Mouse (Mus musculus) kidney, adult 11 months (tissue): ENCODE results near the gene Fat3.

Experiments used
- DNase-seq: peaks from one replicate; pipeline ENCODE4 v3.0.0; 2022

Fat3 gene

DNA sequence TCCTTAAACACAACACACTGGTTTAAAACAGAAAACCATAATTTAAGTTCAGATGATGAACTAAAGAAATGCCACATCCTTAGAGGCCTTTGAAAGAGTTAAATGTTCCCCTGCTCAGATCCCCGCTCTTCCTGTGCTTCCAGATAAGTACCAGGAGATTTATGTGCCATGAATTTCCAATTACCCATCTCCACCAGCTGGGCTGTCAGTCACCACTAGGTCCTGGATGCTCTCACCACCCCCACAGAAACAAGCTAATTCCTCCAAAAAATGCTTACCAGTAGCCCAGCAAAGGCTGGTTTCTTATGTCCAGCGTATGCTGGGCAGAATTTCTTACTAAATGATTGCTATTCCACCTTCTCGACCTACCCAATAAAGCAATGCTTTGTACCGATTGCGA, 72.5 kb downstream of the Fat3 start:
- no peak for DNase-seq

DNA sequence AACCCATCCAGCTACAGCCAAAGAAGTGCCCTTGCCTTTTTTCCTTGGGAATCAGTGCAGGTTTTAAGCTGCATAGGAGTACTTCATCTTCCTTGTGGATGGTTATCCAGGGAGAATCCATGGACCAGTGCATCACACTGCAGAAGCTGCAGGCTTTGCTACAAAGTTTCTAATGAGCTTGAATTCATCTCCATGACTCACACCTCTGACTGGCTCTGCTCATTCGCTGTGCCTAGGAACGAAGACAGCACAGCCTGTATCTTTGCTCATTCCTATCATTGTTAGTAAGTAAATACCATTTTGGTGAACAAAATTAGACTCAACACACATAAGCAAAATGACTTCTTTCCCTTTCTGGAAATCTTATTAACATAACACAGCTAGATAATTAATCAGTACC, 78.4 kb downstream of the Fat3 start:
- DNase-seq = no peak

DNA sequence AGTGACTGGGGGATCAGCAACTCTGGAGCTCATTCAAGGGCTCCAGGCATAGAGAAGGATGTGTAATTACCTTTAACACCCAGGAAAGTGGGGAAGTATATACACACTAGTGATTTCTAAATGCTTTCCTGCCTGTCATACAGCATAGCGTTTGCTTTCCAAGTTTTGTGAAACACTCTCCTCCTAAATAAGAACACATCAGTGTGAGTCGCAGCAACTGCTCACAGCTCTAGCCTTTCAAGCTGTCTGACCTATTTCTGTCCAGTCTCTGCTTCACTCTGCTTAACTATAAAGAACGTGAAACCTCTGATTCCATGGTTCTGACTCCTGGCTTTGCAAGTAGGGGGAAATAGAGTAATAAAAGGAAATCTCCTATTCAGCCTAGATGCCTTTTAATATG, 98.3 kb downstream of the Fat3 start:
- DNase-seq = no peak

DNA sequence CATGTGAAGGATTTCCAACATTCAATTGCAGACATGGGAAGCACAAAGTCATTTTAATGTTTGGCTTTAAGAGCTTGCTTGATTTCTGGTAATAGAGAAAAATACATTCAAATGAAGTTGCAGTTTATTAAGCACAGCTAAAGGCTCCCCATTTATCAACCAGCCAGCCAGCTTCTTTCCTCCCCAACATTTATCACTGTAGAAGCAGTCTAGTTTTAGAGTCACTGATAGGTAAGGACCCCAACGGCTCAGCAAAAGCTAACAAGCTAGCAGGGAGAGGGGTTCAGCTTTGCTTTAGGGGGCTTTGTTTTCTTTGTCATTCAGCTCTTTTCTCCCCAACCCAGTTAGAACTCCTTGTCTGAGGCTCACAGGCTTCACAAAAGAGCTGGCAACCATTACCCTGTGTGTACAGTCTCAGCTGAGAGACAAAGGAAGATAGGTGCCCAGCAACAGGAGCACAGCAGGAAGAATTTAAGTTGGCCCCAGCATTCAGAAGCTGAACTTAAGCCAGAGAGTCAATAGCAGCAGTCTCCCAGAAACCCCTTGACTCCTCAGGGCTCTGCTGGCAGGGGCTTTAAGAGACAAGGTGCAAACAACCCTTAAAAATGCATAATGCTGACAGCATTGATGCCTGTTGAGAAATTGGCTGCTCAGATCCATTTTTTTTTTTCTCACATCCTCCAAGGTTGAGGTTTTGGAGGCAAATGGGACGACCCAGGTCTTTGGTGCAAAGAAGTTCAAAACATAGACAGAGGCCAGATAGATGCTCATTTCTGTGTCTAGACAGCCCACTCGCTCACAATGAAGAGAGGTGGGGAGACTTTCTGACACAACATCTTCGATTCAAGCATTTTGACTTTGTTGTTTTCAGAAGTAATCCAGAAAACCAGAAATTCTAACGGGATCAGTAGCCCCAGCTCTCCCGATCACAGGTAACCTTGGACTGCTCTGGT, 102.1 kb downstream of the Fat3 start:
- DNase-seq = no peak

DNA sequence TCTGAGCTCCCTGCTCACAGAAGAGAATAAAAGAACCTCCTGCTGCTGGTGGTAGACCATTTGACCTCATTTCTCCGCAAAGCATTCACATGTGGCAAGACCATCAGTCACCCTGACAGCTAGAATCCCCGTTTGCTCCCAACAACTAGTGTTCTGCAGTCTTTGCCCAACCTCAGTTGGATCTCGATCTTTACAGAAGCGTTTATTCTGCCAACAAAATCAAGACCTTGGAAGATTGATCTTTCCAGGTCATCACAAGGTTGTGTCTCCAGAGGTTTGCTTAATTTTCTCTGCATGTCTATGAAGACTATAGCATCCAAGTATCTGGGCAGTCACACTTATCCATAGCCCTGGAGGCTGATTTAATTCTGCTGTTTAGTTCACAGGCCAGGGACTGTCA, 111.9 kb downstream of the Fat3 start:
- DNase-seq = no peak

DNA sequence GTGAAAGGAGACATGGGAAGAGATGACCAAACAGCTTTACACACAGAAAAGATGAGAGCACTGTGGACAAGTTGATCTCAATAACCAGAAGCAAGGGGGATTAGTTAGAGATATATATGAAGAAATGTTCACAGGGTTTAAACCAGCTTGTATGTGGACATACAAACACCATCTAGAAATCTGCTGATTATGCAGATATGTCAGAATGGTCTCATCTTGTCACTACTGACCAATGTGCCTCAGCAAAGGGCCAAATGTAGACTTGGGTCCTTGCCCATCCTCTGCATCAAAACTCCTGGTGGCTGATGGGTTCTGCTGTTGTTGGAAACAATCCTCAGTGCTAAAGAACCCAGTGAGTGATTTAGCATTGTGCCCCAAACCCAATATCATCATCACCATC, 113.6 kb downstream of the Fat3 start:
- no peak for DNase-seq

DNA sequence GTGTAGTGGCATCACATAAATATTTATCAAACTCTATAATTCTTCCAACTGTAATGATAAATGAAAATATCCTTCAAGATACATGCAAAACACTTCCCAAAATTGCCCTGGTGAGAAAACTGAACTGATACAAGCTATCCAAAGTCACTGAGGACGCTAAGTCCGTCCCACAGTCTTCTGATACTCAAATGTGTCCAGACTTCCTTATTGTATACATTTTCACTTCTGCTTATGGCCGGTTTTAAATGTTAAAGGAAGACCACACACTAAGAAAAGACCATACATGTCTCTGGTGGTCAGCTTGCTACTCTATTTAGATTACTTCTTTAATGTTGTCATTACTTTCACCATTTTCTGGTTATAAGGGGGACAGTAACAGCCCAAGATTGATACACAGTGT, 137.4 kb downstream of the Fat3 start:
- no peak for DNase-seq

DNA sequence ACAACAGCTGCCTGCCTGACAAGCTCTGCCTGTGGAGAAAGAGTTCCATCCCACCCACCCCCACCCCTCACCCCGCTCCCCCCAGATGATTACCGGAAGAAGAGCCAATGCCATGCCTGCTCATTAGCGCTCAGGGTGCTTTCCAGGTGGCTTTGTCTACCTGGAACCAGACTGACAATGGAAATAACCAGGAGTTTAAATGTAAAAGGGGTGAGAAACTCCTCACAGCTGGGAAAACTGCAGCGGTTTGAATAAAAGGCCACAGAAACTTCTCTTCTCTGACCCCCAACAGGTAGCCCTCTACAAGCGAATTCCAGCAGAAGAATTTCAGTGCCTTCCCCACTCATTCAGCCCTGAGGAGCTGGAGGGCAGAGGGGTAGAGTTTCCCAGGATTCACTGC, 139.3 kb downstream of the Fat3 start:
- DNase-seq = no peak

DNA sequence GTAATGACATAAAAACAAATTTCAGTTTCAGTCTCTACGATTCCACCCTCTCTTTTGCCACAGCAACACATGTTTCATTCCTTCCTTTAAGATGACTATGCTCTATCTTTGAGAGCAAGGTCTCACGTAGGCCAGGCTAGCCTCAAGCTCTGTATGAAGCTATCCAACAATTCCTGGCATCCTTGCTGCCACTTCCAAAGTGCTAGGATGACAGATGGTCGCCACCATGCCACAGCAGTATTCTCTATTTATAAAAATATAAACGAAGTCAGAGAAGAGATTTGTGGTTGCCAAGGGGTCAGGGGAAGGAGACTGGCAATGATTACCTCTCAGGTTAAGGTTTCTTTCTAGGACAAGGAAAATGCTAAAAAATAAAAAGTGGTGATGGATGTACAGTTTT, 144.4 kb downstream of the Fat3 start:
- no peak for DNase-seq

DNA sequence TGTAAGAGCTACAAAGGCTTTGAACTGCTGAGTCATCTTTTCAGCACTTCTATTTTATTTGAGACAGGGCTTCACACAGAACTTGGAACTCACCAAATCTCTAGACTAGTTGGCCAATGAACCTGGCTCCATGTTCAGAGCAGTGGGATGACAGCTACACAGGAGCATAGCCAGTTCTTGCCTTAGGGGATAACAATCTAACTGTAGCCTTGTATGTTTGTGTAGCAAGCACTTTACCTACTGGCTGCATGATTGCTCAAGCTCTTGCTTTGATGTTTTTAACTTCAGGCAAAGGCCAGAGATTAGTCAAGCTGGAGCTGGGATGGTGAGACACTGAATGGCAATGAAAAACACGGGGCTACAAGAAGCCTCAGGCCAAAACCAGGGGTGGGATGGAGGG, 146.2 kb downstream of the Fat3 start:
- no peak for DNase-seq

DNA sequence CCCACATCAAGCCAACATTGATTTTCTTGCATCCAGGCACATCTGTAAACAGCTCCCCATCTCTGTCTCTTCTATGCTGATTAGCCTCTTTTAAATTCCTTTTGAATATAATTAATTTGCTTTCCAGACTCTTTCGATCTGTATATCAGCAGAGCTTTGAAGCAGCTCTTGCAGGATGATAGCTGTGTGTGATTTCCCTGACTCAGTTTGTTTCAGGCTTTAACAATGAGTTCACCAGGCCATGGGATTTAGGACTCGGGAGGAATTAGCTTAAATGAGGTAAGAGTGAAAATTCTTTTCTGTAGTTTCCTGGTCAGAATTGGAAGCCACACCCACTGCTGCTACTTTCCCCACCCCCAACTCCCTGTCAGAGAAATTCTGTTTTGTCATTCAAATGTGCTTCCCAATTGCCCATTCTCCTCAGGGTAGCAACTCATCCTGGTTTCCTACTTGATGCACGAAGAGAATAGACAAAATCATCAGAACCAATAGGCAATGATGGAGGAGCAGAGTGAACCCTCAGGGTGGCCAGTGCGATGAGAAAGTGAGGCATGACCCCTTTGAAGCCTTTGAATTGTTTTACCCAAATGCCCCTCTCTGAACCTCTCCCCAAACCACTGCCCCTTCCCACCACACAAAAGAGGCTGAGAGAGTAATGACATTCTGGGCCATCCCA, 147.9 kb downstream of the Fat3 start:
- DNase-seq = no peak

DNA sequence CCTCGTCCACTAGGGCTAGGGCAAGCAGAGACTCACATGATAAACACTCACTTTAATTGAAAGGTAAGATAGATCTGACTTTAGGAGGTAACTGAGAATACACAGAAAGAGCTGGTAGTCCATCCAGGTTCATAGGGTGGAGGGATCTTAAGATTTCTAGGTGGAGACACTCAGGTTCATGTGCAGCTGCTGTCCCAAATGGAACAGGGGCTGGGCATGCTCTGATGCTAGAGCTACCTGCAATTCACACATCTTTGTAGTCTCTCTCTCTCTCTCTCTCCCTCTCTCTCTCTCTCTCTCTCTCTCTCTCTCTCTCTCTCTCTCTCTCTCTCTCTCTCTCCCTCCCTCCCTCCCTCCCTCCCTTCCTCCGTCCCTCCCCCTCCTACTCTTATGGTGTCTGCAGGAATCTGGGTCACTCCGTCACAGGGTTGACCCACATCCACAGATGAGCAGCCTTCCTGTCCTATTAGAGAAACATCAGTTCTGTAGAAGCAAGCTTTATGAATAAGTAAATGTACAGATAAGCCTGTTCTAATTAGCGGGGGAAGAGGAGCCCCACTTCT, 148.5 kb downstream of the Fat3 start:
- no peak for DNase-seq

DNA sequence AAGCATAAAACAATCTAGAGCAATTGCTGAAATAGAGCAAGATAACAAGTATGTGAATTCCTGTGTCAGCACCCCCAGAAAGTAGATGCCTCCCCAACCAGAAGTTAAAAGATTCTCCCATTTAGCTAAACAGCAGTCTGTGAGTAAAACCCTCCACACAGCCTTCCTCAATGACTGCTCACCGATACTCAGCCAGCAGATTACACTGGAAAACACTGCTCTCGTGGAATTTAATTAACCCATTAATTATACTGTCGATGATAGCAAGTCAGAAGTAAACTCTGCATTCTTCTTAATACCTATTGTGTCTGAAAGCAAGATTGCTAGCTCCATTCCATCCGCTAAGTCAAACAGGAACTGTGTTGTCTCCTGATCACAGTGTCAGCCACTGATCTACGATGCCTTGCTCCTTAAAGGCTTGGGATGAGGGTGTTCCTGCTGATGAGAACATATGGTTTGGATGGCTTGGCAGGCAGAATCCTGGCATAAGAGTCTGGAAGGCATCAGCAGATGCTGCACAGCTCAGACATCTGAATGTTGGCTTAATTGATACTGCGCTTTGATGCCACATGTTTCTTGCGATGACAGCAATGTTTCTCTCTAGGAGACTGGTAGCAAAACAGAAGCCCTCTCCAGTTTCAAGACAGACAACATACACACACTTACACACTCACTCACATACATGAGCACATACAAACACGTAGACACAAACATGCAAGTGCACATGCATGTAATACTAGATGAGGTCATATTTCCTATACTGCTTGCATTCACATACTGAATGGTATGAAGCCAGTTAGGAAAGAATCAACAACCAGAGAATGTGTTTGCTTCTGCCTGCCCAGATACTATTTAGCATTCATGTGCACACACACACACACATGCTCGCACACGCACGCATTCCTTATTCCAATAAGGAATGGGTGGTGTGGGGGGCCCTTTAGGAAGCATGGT, 155.9 kb downstream of the Fat3 start:
- no peak for DNase-seq

DNA sequence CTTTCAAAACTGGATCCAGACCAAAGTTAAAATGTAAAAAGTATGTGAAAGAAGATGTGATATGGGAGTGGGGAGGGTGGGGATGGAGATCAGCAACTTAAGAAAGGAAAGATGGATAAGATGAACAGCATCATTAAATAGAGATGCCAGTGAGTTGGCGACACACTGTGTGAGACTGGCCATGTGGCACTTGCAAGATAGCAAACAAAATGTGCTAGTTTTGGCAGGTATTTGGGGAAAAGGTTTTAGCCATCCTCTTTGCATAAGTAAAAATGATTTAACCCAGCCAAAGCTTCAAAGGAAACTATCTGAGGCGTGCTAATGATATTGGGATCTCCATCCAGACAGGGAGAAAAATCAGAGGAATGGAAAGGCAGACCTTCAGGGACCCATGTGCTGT, 157.9 kb downstream of the Fat3 start:
- DNase-seq = no peak

DNA sequence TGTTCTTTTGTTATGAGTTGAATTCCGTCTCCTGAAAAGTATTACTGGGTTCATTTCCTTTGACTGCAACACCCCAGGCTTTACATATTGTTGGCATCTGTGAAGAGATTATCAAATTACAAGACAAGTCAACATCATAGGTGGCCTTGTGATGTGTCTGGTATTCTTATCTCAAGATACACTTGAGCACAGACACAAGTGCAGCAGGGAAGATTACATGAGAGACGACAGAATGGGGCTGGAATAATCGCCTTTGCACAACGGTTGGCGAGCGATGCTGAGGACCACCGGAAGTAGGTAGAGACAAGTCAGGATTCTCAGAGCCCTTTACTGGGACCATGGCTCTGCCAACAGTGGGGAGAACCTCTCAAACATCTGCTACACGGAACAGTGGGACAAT, 158.5 kb downstream of the Fat3 start:
- no peak for DNase-seq

DNA sequence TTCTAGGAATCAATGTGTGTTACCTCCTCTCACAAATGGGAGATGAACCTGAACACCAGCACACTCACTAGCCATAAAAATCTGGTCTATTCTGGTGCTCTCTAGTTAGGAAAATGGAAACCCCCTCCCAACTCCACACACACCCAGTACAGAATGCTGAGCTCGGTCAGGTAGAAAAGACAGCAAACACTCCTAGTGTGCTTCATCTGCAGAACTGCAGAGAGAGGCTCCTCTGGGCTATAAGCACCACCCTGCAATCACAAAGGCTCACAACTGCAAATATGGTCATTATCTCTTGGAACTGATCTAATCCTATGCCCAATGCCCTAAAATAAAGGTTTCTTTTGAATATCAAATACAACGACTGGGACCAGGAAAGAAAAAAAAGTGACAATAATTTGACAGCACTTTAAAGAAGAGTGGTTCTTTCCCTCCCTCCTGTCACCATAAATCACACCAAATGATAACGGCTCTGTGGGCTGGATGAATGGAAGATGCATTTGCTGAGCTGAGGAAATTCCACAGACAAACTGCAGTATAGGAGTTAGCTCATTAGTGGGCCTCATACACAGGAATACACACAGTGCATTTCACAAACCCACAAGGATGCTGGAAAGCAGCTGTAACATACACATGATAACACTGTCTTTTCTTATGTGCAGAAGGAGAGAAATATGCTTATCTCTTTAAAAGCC, 170.6 kb downstream of the Fat3 start:
- no peak for DNase-seq

DNA sequence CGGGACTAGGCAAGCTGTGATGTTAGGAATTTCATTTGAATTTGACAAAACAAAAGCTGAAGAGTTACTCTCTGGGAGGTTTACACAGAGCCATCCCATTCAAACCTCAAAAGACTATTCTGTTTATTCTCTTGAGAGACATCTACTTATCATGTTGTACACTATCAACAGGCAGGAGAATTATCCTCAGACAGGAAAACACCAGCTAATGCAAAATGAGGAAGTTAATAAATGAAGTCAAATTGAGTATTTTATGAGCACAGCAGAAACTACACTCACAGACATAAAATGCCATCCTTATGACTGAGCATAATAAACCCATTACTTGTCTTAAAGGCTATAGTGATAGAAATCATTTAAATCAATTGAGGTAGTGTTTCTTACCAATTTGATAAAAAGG, 182.1 kb downstream of the Fat3 start:
- DNase-seq = no peak

DNA sequence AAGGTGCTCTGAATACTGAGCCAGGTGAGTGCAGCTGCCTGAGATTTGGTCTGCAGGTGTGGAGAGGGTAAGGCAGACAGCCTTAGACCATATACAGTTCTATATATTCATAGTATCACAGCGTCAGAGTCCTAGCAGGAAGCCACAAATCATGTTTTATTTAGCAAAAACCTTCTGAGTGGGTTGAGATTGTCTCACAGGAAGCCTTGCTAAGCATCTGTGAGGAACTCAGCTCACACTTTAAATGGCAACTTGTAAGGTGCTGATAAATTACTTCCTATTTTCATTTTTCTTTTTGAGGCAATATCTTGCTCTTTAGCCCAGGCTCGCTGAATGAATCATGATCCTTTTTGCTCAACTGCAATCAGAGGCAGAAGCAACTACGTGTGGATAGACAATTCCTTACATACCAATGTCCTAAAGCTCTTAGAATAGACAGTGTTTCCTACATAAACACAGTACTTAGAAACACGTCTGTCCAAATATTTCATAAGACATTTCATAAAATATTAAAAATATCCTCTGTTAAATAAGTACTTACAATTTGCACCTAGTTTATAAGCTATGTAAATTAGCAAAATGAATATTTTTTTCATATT, 188.4 kb downstream of the Fat3 start:
- DNase-seq = no peak

DNA sequence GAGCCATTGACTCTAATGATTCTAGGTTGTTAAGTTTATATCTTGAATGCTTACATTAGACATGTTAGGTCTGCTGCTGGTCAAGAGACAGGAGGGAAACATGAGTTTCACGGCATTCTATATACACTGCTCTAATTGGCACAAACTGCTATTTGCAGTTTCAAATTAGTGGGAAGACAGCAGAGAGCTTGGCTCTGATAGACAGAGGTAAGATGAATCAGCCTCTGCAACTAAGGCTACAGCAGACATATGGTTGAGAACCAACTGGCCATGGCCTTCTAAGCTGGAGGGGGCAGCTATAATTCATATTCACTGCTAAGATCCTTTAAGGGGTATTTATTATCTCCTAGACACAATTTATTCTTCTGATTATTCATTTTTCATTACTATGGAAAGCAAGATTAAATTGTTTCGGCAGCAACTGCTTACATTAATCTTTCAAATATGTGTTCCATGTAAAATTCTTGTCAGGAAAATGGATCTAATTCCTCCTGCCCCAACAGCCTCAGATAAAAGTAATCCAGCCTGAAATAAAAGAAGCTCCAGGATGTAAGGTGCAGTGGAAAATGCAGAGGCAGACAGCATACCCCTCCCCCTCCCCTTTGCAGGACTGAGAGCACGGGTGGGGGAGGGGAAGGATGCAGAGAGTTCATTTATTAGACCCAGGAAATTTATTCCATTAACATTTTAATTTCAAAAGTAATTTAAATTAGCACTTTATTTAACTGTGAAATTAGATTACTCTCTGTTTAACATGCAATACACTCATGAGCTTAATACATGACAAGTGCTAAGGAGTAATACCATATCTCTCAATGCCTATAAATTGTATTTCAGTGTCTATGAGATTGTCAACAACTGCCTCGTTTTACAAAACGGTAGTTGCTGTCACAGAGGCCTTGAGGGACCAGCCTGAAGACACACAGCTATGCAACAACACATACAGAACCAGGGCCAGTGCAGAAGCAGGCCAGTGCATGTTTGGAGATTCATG, 189.9 kb downstream of the Fat3 start:
- DNase-seq = no peak

DNA sequence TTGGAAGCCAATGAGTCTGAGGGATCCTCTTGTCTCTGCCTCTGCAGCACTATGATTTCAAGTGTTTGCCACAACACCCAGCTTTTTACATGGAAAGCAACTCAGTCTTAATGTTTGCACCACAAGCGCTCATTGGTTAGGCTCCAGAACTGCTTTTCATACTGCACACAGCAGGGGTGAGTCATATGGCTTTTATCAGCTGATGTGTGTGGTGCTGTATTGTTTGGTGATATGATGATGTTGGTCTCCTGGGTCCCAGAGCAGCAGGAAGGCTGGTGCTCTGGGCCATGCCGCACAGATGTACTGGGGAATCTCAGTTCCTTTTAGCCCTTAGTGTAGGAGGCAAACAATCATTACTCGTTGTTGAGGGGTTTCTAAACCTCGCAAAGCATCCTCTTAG, 190.8 kb downstream of the Fat3 start:
- DNase-seq = no peak

DNA sequence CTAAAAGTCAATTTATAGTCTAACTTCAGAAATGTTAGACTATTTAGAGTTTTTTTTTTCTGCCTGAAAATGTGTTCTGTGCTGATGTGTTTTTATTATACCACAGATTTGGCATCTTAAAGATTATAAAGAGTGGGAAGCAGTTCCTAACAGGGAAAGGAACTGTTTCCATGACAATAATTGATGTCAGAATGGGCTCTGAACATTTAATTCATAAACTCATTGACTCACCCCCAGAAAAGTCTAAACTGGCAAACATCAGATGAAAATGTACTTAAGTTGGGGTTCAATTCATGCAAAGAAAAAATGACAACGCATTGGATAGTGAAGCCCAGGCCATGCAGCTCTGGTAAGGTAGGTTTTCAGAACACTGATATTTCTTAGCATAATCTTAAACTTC, 193.3 kb downstream of the Fat3 start:
- no peak for DNase-seq
